Mouse (Mus musculus): ENCODE results near the gene Pdk1.

DNA sequence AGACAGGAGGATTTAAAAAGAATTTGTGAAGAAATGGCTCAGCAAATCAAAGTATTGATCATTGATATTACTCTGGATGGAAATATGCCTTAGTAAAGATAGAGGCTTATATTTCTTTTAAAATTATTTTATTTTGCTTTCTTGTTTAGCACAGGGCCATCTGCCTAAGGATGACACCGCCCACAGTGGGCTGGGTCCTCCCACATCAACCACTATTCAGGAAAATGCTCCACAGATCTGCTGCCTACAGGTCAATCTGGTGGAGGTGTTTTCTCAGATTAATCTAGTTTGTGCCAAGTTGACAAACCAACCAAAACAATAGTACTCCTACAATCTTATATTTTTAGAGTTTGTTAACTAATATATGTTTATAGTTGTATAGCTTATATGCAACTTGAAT is 63.7 kb downstream of the Pdk1 start:
- TF ChIP-seq POLR2A (IDR thresholded peaks at IDR 0.05; ENCODE audit: insufficient read depth, low read length) (no peak), CTCF (IDR thresholded peaks at IDR 0.05; ENCODE audit: low read depth, low read length) (no peak)
